8 mouse cellular contexts compared by ENCODE assay signal in genomic region chr15:79108421-79109320, GRCm38 (mm10). TPM values are rescaled to one million over a fixed set of nuclear protein-coding genes. Genes with fewer than 3 reads are reported as not detected.
A peak's percentile ranks its signal among the peaks of the same experiment; 100 is the strongest.
DNase-seq lines count a peak whose midpoint lies in the region; ATAC-seq and TF ChIP-seq lines count a peak whose summit lies in the region.

Gene Micall1 (plus strand): TSS chr15:79108898.

- no peak for TF ChIP-seq CTCF in layer of hippocampus, adult 2 months (conservative IDR thresholded peaks at IDR 0.05)

- in situ Hi-C loops in ES-E14 (cut with MboI; ENCODE audit: low sequenced_read_pairs in 2 of 2, unreplicated experiment in 2 of 2): no loop called here

- no peak within 1 kb of the TSS for H3K27ac ChIP-seq in ES-E14 (ENCODE audit: insufficient read depth, low read depth, low read length, poor library complexity, severe bottlenecking)
- 0 out of 2 replicates have a peak within 1 kb of the TSS, but pooled peaks have one; percentile 39 for H3K27ac ChIP-seq in forebrain, embryonic 16.5 days (ENCODE audit: low read length)
- peak within 1 kb of the TSS; percentile 96 for H3K27ac ChIP-seq in layer of hippocampus, adult 2 months
- peak within 1 kb of the TSS; percentile 78 for H3K27ac ChIP-seq in lung, embryonic 16.5 days (ENCODE audit: low read length)

- peak within 1 kb of the TSS; percentile 79 to 90 for H3K4me3 ChIP-seq in ES-E14 (ENCODE audit: insufficient read depth in 1 of 2, low read depth in 1 of 2, low read length in 2 of 2, poor library complexity in 1 of 2, severe bottlenecking in 1 of 2)
- peak within 1 kb of the TSS; percentile 87 for H3K4me3 ChIP-seq in forebrain, embryonic 16.5 days (replicated peaks; ENCODE audit: low read length)
- H3K4me3 ChIP-seq in layer of hippocampus, adult 2 months: peak within 1 kb of the TSS; percentile 95
- H3K4me3 ChIP-seq in lung, embryonic 16.5 days (ENCODE audit: low read length): peak within 1 kb of the TSS; percentile 87

- no peaks in the 10 kb centered on the region for H3K9me3 ChIP-seq in ES-E14 (ENCODE audit: control insufficient read depth, insufficient read depth, low read depth, low read length)
- no peaks in the 10 kb centered on the region for H3K9me3 ChIP-seq in forebrain, embryonic 16.5 days (ENCODE audit: control insufficient read depth, low read length)
- no peaks in the 10 kb centered on the region for H3K9me3 ChIP-seq in lung, embryonic 16.5 days (ENCODE audit: control insufficient read depth, low read length)

- H3K4me1 ChIP-seq in ES-E14 (ENCODE audit: control insufficient read depth in 2 of 2, insufficient read depth in 2 of 2, low read length in 2 of 2, poor library complexity in 1 of 2): peaks cover 4 to 10% of the 10 kb centered on the region in 2 experiments; a peak in 2 of 4 replicates
- H3K4me1 ChIP-seq in forebrain, embryonic 16.5 days (replicated peaks; ENCODE audit: control insufficient read depth, insufficient read depth, low read length): peaks cover 28% of the 10 kb centered on the region
- peaks cover 20% of the 10 kb centered on the region for H3K4me1 ChIP-seq in lung, embryonic 16.5 days (replicated peaks; ENCODE audit: control insufficient read depth, insufficient read depth, low read length)

- WGBS in forebrain, embryonic 16.5 days: under 1% methylated on average over 51 of the region's 85 CpGs
- under 1% methylated on average over 41 of the region's 85 CpGs for WGBS in lung, embryonic 16.5 days

- H3K27me3 ChIP-seq in forebrain, embryonic 16.5 days (replicated peaks; ENCODE audit: control insufficient read depth, insufficient read depth, low read length): no peaks in the 10 kb centered on the region
- no peaks in the 10 kb centered on the region for H3K27me3 ChIP-seq in lung, embryonic 16.5 days (ENCODE audit: control insufficient read depth, insufficient read depth, low read depth, low read length)

- peak; percentile 29 for DNase-seq in ES-E14 (ENCODE audit: low read depth, low spot score)
- peak; percentile 81 for DNase-seq in heart, postnatal 4 days
- peak in 1 of 2 experiments; percentile 42 for DNase-seq in layer of hippocampus, adult 2 months (ENCODE audit: low spot score in 2 of 2)
- DNase-seq in ovary, postnatal 14 days (ENCODE audit: low spot score): peak; percentile 57
- DNase-seq in urinary bladder, adult 18-20 months (ENCODE audit: low spot score in 2 of 2): peak; percentile 76 to 86

- peak within 1 kb of the TSS; percentile 96 for H3K4me2 ChIP-seq in forebrain, embryonic 16.5 days (ENCODE audit: low read length)
- peak within 1 kb of the TSS; percentile 80 for H3K4me2 ChIP-seq in lung, embryonic 16.5 days (ENCODE audit: low read depth, low read length)

- no peaks in the 10 kb centered on the region; the same call in 1 of the 2 replicates for H3K36me3 ChIP-seq in ES-E14 (ENCODE audit: control insufficient read depth, insufficient read depth, low read length, poor library complexity, severe bottlenecking)
- H3K36me3 ChIP-seq in forebrain, embryonic 16.5 days (ENCODE audit: control insufficient read depth, insufficient read depth): no peaks in the 10 kb centered on the region
- peaks cover 4% of the 10 kb centered on the region; the same call in 1 of the 2 replicates for H3K36me3 ChIP-seq in lung, embryonic 16.5 days (ENCODE audit: control insufficient read depth, insufficient read depth, low read length)

- H3K9ac ChIP-seq in ES-E14 (ENCODE audit: insufficient read depth, low read depth, low read length, poor library complexity, severe bottlenecking): peak within 1 kb of the TSS; percentile 82
- peak within 1 kb of the TSS; percentile 91 for H3K9ac ChIP-seq in forebrain, embryonic 16.5 days (replicated peaks; ENCODE audit: low read depth, low read length)
- H3K9ac ChIP-seq in lung, embryonic 16.5 days (ENCODE audit: low read length): peak within 1 kb of the TSS; percentile 91

- peak; percentile 69 for ATAC-seq in cerebellum, adult (ENCODE audit: insufficient number of reproducible peaks, low FRiP score, low TSS enrichment)
- ATAC-seq in forebrain, embryonic 16.5 days: peak; percentile 68
- peak; percentile 87 for ATAC-seq in lung, embryonic 16.5 days (ENCODE audit: low read depth)

TF ChIP-seq in ES-E14, 5 proteins besides CTCF, POLR2A, EP300 and RAD21:
- TF ChIP-seq MAFK (IDR thresholded peaks at IDR 0.05; ENCODE audit: insufficient read depth, low read depth, low read length): no peak
- no peak for TF ChIP-seq ZC3H11A (IDR thresholded peaks at IDR 0.05; ENCODE audit: borderline replicate concordance, low read depth, low read length)
- TF ChIP-seq HCFC1 (IDR thresholded peaks at IDR 0.05; ENCODE audit: borderline replicate concordance, insufficient read depth, low read length): no peak
- no peak for TF ChIP-seq CHD2 (IDR thresholded peaks at IDR 0.05; ENCODE audit: low read depth, low read length)
- no peak for TF ChIP-seq ZNF384 (IDR thresholded peaks at IDR 0.05; ENCODE audit: low read depth, low read length)
TF ChIP-seq in ES-E14: peak in this region for 0.

RNA-seq across cellular contexts. Expression of gene Micall1, which starts in this region (rescaled TPM):
- 7.7 and 7.8 TPM in 2 replicates for total RNA-seq in ES-E14 (2012; rRNA removed)
- polyA plus RNA-seq in forebrain, embryonic 16.5 days (2015; fragmentation: Nextera tagmentation; extraction: Ambion mirVana): 8.2 and 10.0 TPM in 2 replicates
- 100 to 1,000 TPM in 1 of 2 experiments, 10 to 100 TPM in 1; 92.8 to 101 TPM for total RNA-seq in heart, postnatal 4 days (2021)
- 10 to 100 TPM; 31.4 to 35.3 TPM for total RNA-seq in layer of hippocampus, adult 2 months (2021)
- polyA plus RNA-seq in lung, embryonic 16.5 days (2015; fragmentation: Nextera tagmentation; extraction: Ambion mirVana): 6.9 and 7.8 TPM in 2 replicates
